Mouse (Mus musculus) adipocyte (in vitro differentiated cells): Measurements from ENCODE around the gene Pramef17.
"Not testable (repeated sequence)": the region's sequence is repeated elsewhere in the genome, so short reads cannot be mapped to it uniquely, and the experiment has no call there.

ENCODE experiments used
- DNase-seq: peaks from one replicate; pipeline ENCODE4 v3.0.0-alpha.2; 2016; ENCODE audit warnings: low spot score

Gene Pramef17

GRCm38 (mm10) chr4:143994269-143994668 lies at the start of gene Pramef17:
Pramef17 (minus strand) TSS chr4:143994369.
- not testable (repeated sequence) for DNase-seq

GRCm38 (mm10) chr4:143988126-143988525 lies 6.0 kb downstream of the Pramef17 start:
- DNase-seq, result not testable (repeated sequence)

- DNase-seq, result not testable (repeated sequence)
Observed at GRCm38 (mm10) chr4:143987475-143987941, 6.7 kb downstream of the Pramef17 start.

GRCm38 (mm10) chr4:143985733-143986132 lies 8.4 kb downstream of the Pramef17 start:
- DNase-seq, result not testable (repeated sequence)

- not testable (repeated sequence) for DNase-seq
Observed at GRCm38 (mm10) chr4:143985165-143985564, 9.0 kb downstream of the Pramef17 start.

GRCm38 (mm10) chr4:143983446-143983845 lies 10.7 kb downstream of the Pramef17 start:
- DNase-seq, result not testable (repeated sequence)

- DNase-seq, result not testable (repeated sequence)
Observed at GRCm38 (mm10) chr4:143966850-143967249, 27.3 kb downstream of the Pramef17 start, which contains the start of gene Gm13101. Gm13101 (minus strand) TSS chr4:143966950.

GRCm38 (mm10) chr4:143950916-143951315 lies 43.3 kb downstream of the Pramef17 start, which contains the start of gene Pramef25:
Pramef25 (minus strand) TSS chr4:143951016.
- not testable (repeated sequence) for DNase-seq
